In genomic region chr11:70686901-70687566, GRCm38 (mm10) we compare ENCODE assay signal across 8 mouse cellular contexts. TPM values are rescaled to one million over a fixed set of nuclear protein-coding genes. Genes with fewer than 3 reads are reported as not detected.
DNase-seq lines count a peak whose midpoint lies in the region; ATAC-seq and TF ChIP-seq lines count a peak whose summit lies in the region.

No protein-coding gene starts in this region.

- H3K27ac ChIP-seq in forebrain, postnatal 0 days (ENCODE audit: low read depth, low read length) = peak overlapping the region; percentile 87
- peak overlapping the region; percentile 81 for H3K27ac ChIP-seq in kidney, embryonic 14.5 days (ENCODE audit: low read depth, low read length)
- peak overlapping the region; percentile 58 for H3K27ac ChIP-seq in liver, adult 2 months (replicated peaks; ENCODE audit: insufficient read depth, low read depth, low read length)
- peak overlapping the region; percentile 55; the same call in 1 of the 2 replicates for H3K27ac ChIP-seq in neural tube, embryonic 12.5 days

- peak; percentile 35 for DNase-seq in ovary, postnatal 36 days (ENCODE audit: low spot score)
- no peak for DNase-seq in ovary, postnatal 10 days (ENCODE audit: low spot score)
- peak; percentile 71 to 78 for DNase-seq in cerebellum, adult 18-20 months
- peak; percentile 36 for DNase-seq in forebrain, postnatal 0 days
- no peak for DNase-seq in liver, adult 2 months (ENCODE audit: extremely low read depth, low read depth, low spot score)
- DNase-seq in spleen, postnatal 36 days (ENCODE audit: low spot score in 2 of 2) = no peak

- peak overlapping the region; percentile 90 for H3K4me2 ChIP-seq in forebrain, postnatal 0 days (ENCODE audit: low read depth)
- peak overlapping the region; percentile 74 for H3K4me2 ChIP-seq in kidney, embryonic 14.5 days (replicated peaks; ENCODE audit: low read depth, low read length)
- peak overlapping the region; percentile 91 for H3K4me2 ChIP-seq in neural tube, embryonic 12.5 days (replicated peaks)

- no peaks in the 10 kb centered on the region for H3K9me3 ChIP-seq in forebrain, postnatal 0 days (ENCODE audit: low read length)
- no peaks in the 10 kb centered on the region for H3K9me3 ChIP-seq in kidney, embryonic 14.5 days (ENCODE audit: control insufficient read depth, low read length)
- no peaks in the 10 kb centered on the region for H3K9me3 ChIP-seq in neural tube, embryonic 12.5 days

- H3K4me1 ChIP-seq in forebrain, postnatal 0 days (ENCODE audit: insufficient read depth) = peaks cover 21% of the 10 kb centered on the region; the same call in 1 of the 2 replicates
- peaks cover 10% of the 10 kb centered on the region for H3K4me1 ChIP-seq in kidney, embryonic 14.5 days (ENCODE audit: control insufficient read depth, insufficient read depth, low read length)
- H3K4me1 ChIP-seq in liver, adult 2 months (ENCODE audit: control insufficient read depth, insufficient read depth, low read length) = 0 out of 2 replicates have a peak, but pooled peaks cover 6% of the 10 kb centered on the region
- H3K4me1 ChIP-seq in neural tube, embryonic 12.5 days = peaks cover 20% of the 10 kb centered on the region

- peaks cover 23% of the 10 kb centered on the region for H3K36me3 ChIP-seq in forebrain, postnatal 0 days (ENCODE audit: insufficient read depth)
- H3K36me3 ChIP-seq in kidney, embryonic 14.5 days (ENCODE audit: control insufficient read depth, insufficient read depth, low read length) = peaks cover 31% of the 10 kb centered on the region
- H3K36me3 ChIP-seq in liver, adult 2 months (ENCODE audit: control insufficient read depth, insufficient read depth, low read length) = peaks cover 4% of the 10 kb centered on the region; the same call in 1 of the 2 replicates
- H3K36me3 ChIP-seq in neural tube, embryonic 12.5 days = peaks cover 34% of the 10 kb centered on the region

- no peaks in the 10 kb centered on the region for H3K27me3 ChIP-seq in forebrain, postnatal 0 days (ENCODE audit: insufficient read depth, low read length)
- H3K27me3 ChIP-seq in kidney, embryonic 14.5 days (ENCODE audit: control insufficient read depth, insufficient read depth, low read length) = no peaks in the 10 kb centered on the region
- H3K27me3 ChIP-seq in liver, adult 2 months (ENCODE audit: control insufficient read depth, insufficient read depth, low read length) = no peaks in the 10 kb centered on the region
- H3K27me3 ChIP-seq in neural tube, embryonic 12.5 days (replicated peaks) = no peaks in the 10 kb centered on the region

- H3K9ac ChIP-seq in forebrain, postnatal 0 days = peak overlapping the region; percentile 93
- H3K9ac ChIP-seq in kidney, embryonic 14.5 days (ENCODE audit: low read depth, low read length) = peak overlapping the region; percentile 82
- peak overlapping the region; percentile 94 for H3K9ac ChIP-seq in liver, adult 2 months (ENCODE audit: low read depth, low read length)
- H3K9ac ChIP-seq in neural tube, embryonic 12.5 days = peak overlapping the region; percentile 82

- TF ChIP-seq CTCF in forebrain, postnatal 0 days (IDR thresholded peaks at IDR 0.05; ENCODE audit: low read depth) = no peak
- TF ChIP-seq CTCF in liver, adult 2 months (IDR thresholded peaks at IDR 0.05; ENCODE audit: low read depth, low read length) = no peak

- H3K79me2 ChIP-seq in liver, adult 2 months (ENCODE audit: control insufficient read depth, insufficient read depth, low read length) = no peaks in the 10 kb centered on the region

- ATAC-seq in forebrain, postnatal 0 days = peak; percentile 59
- ATAC-seq in kidney, embryonic 14.5 days (ENCODE audit: low FRiP score, low TSS enrichment) = peak; percentile 79
- ATAC-seq in neural tube, embryonic 12.5 days (ENCODE audit: low FRiP score, low read depth) = peak; percentile 69

- TF ChIP-seq POLR2A in liver, adult 2 months (IDR thresholded peaks at IDR 0.05; ENCODE audit: extremely low read depth, insufficient read depth, low read length) = no peak

- H3K4me3 ChIP-seq in forebrain, postnatal 0 days (ENCODE audit: low read depth, low read length) = peak overlapping the region; percentile 91
- H3K4me3 ChIP-seq in kidney, embryonic 14.5 days (ENCODE audit: low read length) = peak overlapping the region; percentile 83
- H3K4me3 ChIP-seq in liver, adult 2 months (ENCODE audit: insufficient read depth, low read depth, low read length) = peak overlapping the region; percentile 65
- peak overlapping the region; percentile 78 for H3K4me3 ChIP-seq in neural tube, embryonic 12.5 days

- WGBS in forebrain, postnatal 0 days = 4% methylated on average over 16 of the region's 16 CpGs
- WGBS in kidney, embryonic 14.5 days = 2% methylated on average over 16 of the region's 16 CpGs
- 5% methylated on average over 16 of the region's 16 CpGs for WGBS in liver, adult 2 months
- 4% methylated on average over 16 of the region's 16 CpGs for WGBS in neural tube, embryonic 12.5 days

RNA-seq across cellular contexts. Expression of gene Camta2, which starts 0.9 kb away (rescaled TPM):
- 12.8 and 17.3 TPM in 2 replicates for total RNA-seq in forebrain, postnatal 0 days (2014; rRNA removed)
- polyA plus RNA-seq in forebrain, postnatal 0 days (2015; fragmentation: Nextera tagmentation; extraction: Ambion mirVana) = 11.1 and 17.7 TPM in 2 replicates
- polyA plus RNA-seq in kidney, embryonic 14.5 days (2014; fragmentation: Nextera tagmentation; extraction: Ambion mirVana) = 10.8 and 16.1 TPM in 2 replicates
- total RNA-seq in liver, adult 2 months (2014; rRNA removed) = 2.3 and 3.0 TPM in 2 replicates
- polyA plus RNA-seq in liver, adult 2 months (2012; rRNA removed) = 14.7 and 16.9 TPM in 2 replicates
- 15.2 and 16.7 TPM in 2 replicates for polyA plus RNA-seq in neural tube, embryonic 12.5 days (2016; fragmentation: Nextera tagmentation; extraction: Ambion mirVana)

RNA-seq across cellular contexts. Expression of gene Inca1, which starts 12.9 kb away (rescaled TPM):
- 0.62 and 0.69 TPM in 2 replicates for total RNA-seq in forebrain, postnatal 0 days (2014; rRNA removed)
- polyA plus RNA-seq in forebrain, postnatal 0 days (2015; fragmentation: Nextera tagmentation; extraction: Ambion mirVana) = 1.5 and 2.1 TPM in 2 replicates
- 1.3 and 2.1 TPM in 2 replicates for polyA plus RNA-seq in kidney, embryonic 14.5 days (2014; fragmentation: Nextera tagmentation; extraction: Ambion mirVana)
- 14.1 and 18.4 TPM in 2 replicates for total RNA-seq in liver, adult 2 months (2014; rRNA removed)
- 19.5 and 29.9 TPM in 2 replicates for polyA plus RNA-seq in liver, adult 2 months (2012; rRNA removed)
- 0.71 and 0.86 TPM in 2 replicates for polyA plus RNA-seq in neural tube, embryonic 12.5 days (2016; fragmentation: Nextera tagmentation; extraction: Ambion mirVana)

RNA-seq across cellular contexts. Expression of gene Kif1c, which starts 13.3 kb away (rescaled TPM):
- 16.8 and 25.9 TPM in 2 replicates for total RNA-seq in forebrain, postnatal 0 days (2014; rRNA removed)
- 1.1 and 1.2 TPM in 2 replicates for polyA plus RNA-seq in forebrain, postnatal 0 days (2015; fragmentation: Nextera tagmentation; extraction: Ambion mirVana)
- 10.0 and 15.6 TPM in 2 replicates for polyA plus RNA-seq in kidney, embryonic 14.5 days (2014; fragmentation: Nextera tagmentation; extraction: Ambion mirVana)
- 50.8 and 60.9 TPM in 2 replicates for total RNA-seq in liver, adult 2 months (2014; rRNA removed)
- polyA plus RNA-seq in liver, adult 2 months (2012; rRNA removed) = 75.6 and 93.7 TPM in 2 replicates
- polyA plus RNA-seq in neural tube, embryonic 12.5 days (2016; fragmentation: Nextera tagmentation; extraction: Ambion mirVana) = 2.3 and 2.8 TPM in 2 replicates

RNA-seq across cellular contexts. Expression of gene Spag7, which starts 17.8 kb away (rescaled TPM):
- total RNA-seq in forebrain, postnatal 0 days (2014; rRNA removed) = 49.2 and 57.1 TPM in 2 replicates
- 56.6 and 116 TPM in 2 replicates for polyA plus RNA-seq in forebrain, postnatal 0 days (2015; fragmentation: Nextera tagmentation; extraction: Ambion mirVana)
- polyA plus RNA-seq in kidney, embryonic 14.5 days (2014; fragmentation: Nextera tagmentation; extraction: Ambion mirVana) = 177 and 230 TPM in 2 replicates
- total RNA-seq in liver, adult 2 months (2014; rRNA removed) = 29.4 and 31.6 TPM in 2 replicates
- polyA plus RNA-seq in liver, adult 2 months (2012; rRNA removed) = 21.0 and 24.0 TPM in 2 replicates
- polyA plus RNA-seq in neural tube, embryonic 12.5 days (2016; fragmentation: Nextera tagmentation; extraction: Ambion mirVana) = 154 and 158 TPM in 2 replicates

RNA-seq across cellular contexts. Expression of gene Eno3, which starts 30.0 kb away (rescaled TPM):
- total RNA-seq in forebrain, postnatal 0 days (2014; rRNA removed) = 7.4 and 14.6 TPM in 2 replicates
- polyA plus RNA-seq in forebrain, postnatal 0 days (2015; fragmentation: Nextera tagmentation; extraction: Ambion mirVana) = 4.3 and 5.5 TPM in 2 replicates
- polyA plus RNA-seq in kidney, embryonic 14.5 days (2014; fragmentation: Nextera tagmentation; extraction: Ambion mirVana) = 22.4 and 26.8 TPM in 2 replicates
- total RNA-seq in liver, adult 2 months (2014; rRNA removed) = 3.0 and 3.3 TPM in 2 replicates
- polyA plus RNA-seq in liver, adult 2 months (2012; rRNA removed) = 4.0 and 4.5 TPM in 2 replicates
- polyA plus RNA-seq in neural tube, embryonic 12.5 days (2016; fragmentation: Nextera tagmentation; extraction: Ambion mirVana) = 19.3 and 20.1 TPM in 2 replicates

Comparison
In these comparisons a context has a peak if more than half of its experiments do, and no peak if none do; other contexts are left out.
1. DNase-seq: peak in ovary, postnatal 36 days (single experiment), cerebellum, adult 18-20 months (2 of 2) and forebrain, postnatal 0 days (single experiment); none in ovary, postnatal 10 days (single experiment), liver, adult 2 months (single experiment) and spleen, postnatal 36 days (0 of 2).
2. Peak in every context shown above with its lines, with median percentiles within 50 percentile points of each other: ATAC-seq, H3K27ac ChIP-seq, H3K4me2 ChIP-seq, H3K4me3 ChIP-seq and H3K9ac ChIP-seq.